Mouse (Mus musculus) limb, embryonic 10.5 days (tissue): ENCODE results near the gene Fam124a. TPM values are rescaled to one million over a fixed set of nuclear protein-coding genes. Genes with fewer than 3 reads are reported as not detected.

Experiments used
- DNase-seq: peaks from one replicate; pipeline ENCODE4 v3.0.0-alpha.2; 2017; ENCODE audit warnings: low spot score
- H3K27ac ChIP-seq: fragments of 300-500 bp; sonication (generic); 2 replicates; pipeline ENCODE4 v1.5.1; 2016; ENCODE audit warnings: mild to moderate bottlenecking
- H3K27me3 ChIP-seq: fragments of 300-500 bp; sonication (generic); 2 replicates; pipeline ENCODE4 v1.6.1; 2016; ENCODE audit warnings: low read depth, mild to moderate bottlenecking; ENCODE audit not compliant: poor library complexity, severe bottlenecking
- H3K36me3 ChIP-seq: fragments of 300-500 bp; sonication (generic); 2 replicates; pipeline ENCODE4 v1.6.1; 2016; ENCODE audit warnings: mild to moderate bottlenecking, moderate library complexity
- H3K4me1 ChIP-seq: fragments of 300-500 bp; sonication (generic); 2 replicates; pipeline ENCODE4 v1.6.1; 2016
- H3K4me3 ChIP-seq: fragments of 300-500 bp; sonication (generic); 2 replicates; pipeline ENCODE4 v1.5.1; 2016; ENCODE audit warnings: mild to moderate bottlenecking, moderate library complexity
- H3K9me3 ChIP-seq: fragments of 300-500 bp; sonication (generic); replicated peaks from 2 replicates; pipeline ENCODE4 v1.6.1; 2016; ENCODE audit warnings: mild to moderate bottlenecking
- WGBS: fragments of 180-500 bp; shearing (Covaris S2); methylation state at CpG from one replicate; pipeline ENCODE4 v1.1.7; 2016; 5-methylcytosine and 5-hydroxymethylcytosine counted together
- polyA plus RNA-seq: library from polyadenylated mRNA; unstranded; fragments of >200 nt; fragmentation: Nextera tagmentation; extraction: Ambion mirVana; gene quantifications from 2 replicates; pipeline ENCODE4 v1.2.1, GENCODE M21; 2016

Gene Fam124a
- polyA plus RNA-seq, 1 experiment from 2014 or later: 0.30 TPM

GRCm38 (mm10) chr14:62585338-62585737 is 29.8 kb downstream of the Fam124a start:
- H3K4me3 ChIP-seq: no peak overlapping the region
- H3K4me1 ChIP-seq: peaks cover 42% of the 10 kb centered on the region
- WGBS: 58% methylated on average over 3 of the region's 3 CpGs
- H3K27me3 ChIP-seq: peaks cover 42% of the 10 kb centered on the region
- H3K36me3 ChIP-seq: no peaks in the 10 kb centered on the region
- H3K27ac ChIP-seq: no peak overlapping the region
- no peak for DNase-seq
- H3K9me3 ChIP-seq: no peaks in the 10 kb centered on the region

- Histone ChIP-seq H3K4me3 (no peak overlapping the region), H3K9me3 (no peaks in the 10 kb centered on the region), H3K27me3 (no peaks in the 10 kb centered on the region), H3K4me1 (0 out of 2 replicates have a peak, but pooled peaks cover 6% of the 10 kb centered on the region), H3K27ac (no peak overlapping the region), H3K36me3 (no peaks in the 10 kb centered on the region)
- DNase-seq: no peak
- WGBS: 74% methylated on average over 6 of the region's 6 CpGs
Measured at GRCm38 (mm10) chr14:62600109-62600522, 44.6 kb downstream of the Fam124a start.

GRCm38 (mm10) chr14:62602271-62602670 is 46.7 kb downstream of the Fam124a start:
- 73% methylated on average over 1 of the region's 1 CpGs for WGBS
- no peak overlapping the region for H3K4me3 ChIP-seq
- H3K9me3 ChIP-seq: no peaks in the 10 kb centered on the region
- no peak overlapping the region for H3K27ac ChIP-seq
- H3K36me3 ChIP-seq: no peaks in the 10 kb centered on the region
- no peaks in the 10 kb centered on the region for H3K27me3 ChIP-seq
- H3K4me1 ChIP-seq: 0 out of 2 replicates have a peak, but pooled peaks cover 6% of the 10 kb centered on the region
- DNase-seq: no peak

- no peaks in the 10 kb centered on the region for H3K27me3 ChIP-seq
- DNase-seq: no peak
- H3K27ac ChIP-seq: no peak overlapping the region
- H3K4me1 ChIP-seq: 0 out of 2 replicates have a peak, but pooled peaks cover 6% of the 10 kb centered on the region
- no peak overlapping the region for H3K4me3 ChIP-seq
- no peaks in the 10 kb centered on the region for H3K36me3 ChIP-seq
- 87% methylated on average over 1 of the region's 1 CpGs for WGBS
- H3K9me3 ChIP-seq: no peaks in the 10 kb centered on the region
Measured at GRCm38 (mm10) chr14:62602869-62603268, 47.3 kb downstream of the Fam124a start.

DNA sequence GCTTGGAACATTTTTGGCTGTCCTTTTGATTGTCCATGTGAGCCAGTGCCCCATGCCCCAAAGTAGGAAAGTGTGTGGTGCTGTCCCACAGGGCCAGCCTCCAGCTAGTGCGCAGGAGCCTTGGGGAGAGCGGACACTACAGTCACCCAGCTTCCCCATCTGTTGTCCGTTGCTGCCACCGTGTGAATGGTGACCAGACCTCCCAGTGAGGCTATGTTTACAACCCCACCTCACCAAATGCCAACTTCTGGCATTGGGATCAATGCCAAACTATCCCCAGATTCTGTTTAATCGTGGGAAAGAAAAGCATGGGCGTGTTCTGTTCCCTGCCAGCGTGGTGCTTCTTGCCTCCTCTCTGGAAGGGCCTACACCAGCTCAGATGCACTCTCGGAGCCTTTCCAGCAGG is 52.3 kb downstream of the Fam124a start:
- DNase-seq: no peak
- no peaks in the 10 kb centered on the region for H3K9me3 ChIP-seq
- no peaks in the 10 kb centered on the region for H3K4me1 ChIP-seq
- no peaks in the 10 kb centered on the region for H3K36me3 ChIP-seq
- WGBS: 74% methylated on average over 8 of the region's 8 CpGs
- H3K27me3 ChIP-seq: no peaks in the 10 kb centered on the region
- no peak overlapping the region for H3K27ac ChIP-seq
- no peak overlapping the region for H3K4me3 ChIP-seq

GRCm38 (mm10) chr14:62609904-62610303 is 54.4 kb downstream of the Fam124a start:
- WGBS: 87% methylated on average over 3 of the region's 3 CpGs
- no peak for DNase-seq

DNA sequence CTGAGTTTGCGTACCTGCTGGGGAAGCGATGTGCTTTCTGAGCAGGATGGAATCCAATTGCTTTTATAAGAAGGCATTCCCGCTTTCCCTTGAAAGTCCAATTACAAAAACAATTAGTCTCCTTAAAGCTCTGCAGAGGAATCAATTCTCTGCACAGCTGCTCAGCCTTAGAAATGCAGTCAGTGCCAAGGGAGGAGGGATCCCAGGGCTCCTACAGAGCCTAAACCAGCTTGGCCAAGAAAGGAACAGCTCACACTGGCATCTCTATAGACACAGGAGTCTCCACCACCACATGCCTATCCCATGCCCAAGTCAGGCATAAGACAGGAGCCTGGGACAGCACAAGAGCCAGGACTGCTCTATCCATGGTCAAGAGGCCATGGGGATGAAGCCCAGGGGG is 66.9 kb downstream of the Fam124a start:
- Histone ChIP-seq H3K27me3 (no peaks in the 10 kb centered on the region), H3K4me3 (no peak overlapping the region)
- WGBS: 81% methylated on average over 3 of the region's 3 CpGs

More at GRCm38 (mm10) chr14:62609904-62610303, 54.4 kb downstream of the Fam124a start:
- Histone ChIP-seq H3K27me3 (no peaks in the 10 kb centered on the region), H3K4me3 (no peak overlapping the region), H3K9me3 (no peaks in the 10 kb centered on the region), H3K36me3 (no peaks in the 10 kb centered on the region), H3K27ac (no peak overlapping the region), H3K4me1 (no peaks in the 10 kb centered on the region)

GRCm38 (mm10) chr14:62627951-62628350 is 72.4 kb downstream of the Fam124a start:
- no peaks in the 10 kb centered on the region for H3K27me3 ChIP-seq
- no peak for DNase-seq
- WGBS: 88% methylated on average over 5 of the region's 5 CpGs

More for the DNA sequence above, 66.9 kb downstream of the Fam124a start:
- H3K4me1 ChIP-seq: peaks cover 5% of the 10 kb centered on the region; the same call in 1 of the 2 replicates
- DNase-seq: no peak
- H3K36me3 ChIP-seq: no peaks in the 10 kb centered on the region
- no peaks in the 10 kb centered on the region for H3K9me3 ChIP-seq
- no peak overlapping the region for H3K27ac ChIP-seq

GRCm38 (mm10) chr14:62637436-62638344 is 82.2 kb downstream of the Fam124a start:
- 32% methylated on average over 9 of the region's 9 CpGs for WGBS
- 0 out of 2 replicates have a peak, but pooled peaks cover 4% of the 10 kb centered on the region for H3K27me3 ChIP-seq
- peak; percentile 41 for DNase-seq
- no peak overlapping the region for H3K27ac ChIP-seq
- H3K4me3 ChIP-seq: no peak overlapping the region
- no peaks in the 10 kb centered on the region for H3K36me3 ChIP-seq
- no peaks in the 10 kb centered on the region for H3K9me3 ChIP-seq
- peaks cover 16% of the 10 kb centered on the region for H3K4me1 ChIP-seq

More at GRCm38 (mm10) chr14:62627951-62628350, 72.4 kb downstream of the Fam124a start:
- H3K4me1 ChIP-seq: peaks cover 5% of the 10 kb centered on the region; the same call in 1 of the 2 replicates
- H3K27ac ChIP-seq: no peak overlapping the region
- no peaks in the 10 kb centered on the region for H3K36me3 ChIP-seq
- no peaks in the 10 kb centered on the region for H3K9me3 ChIP-seq
- no peak overlapping the region for H3K4me3 ChIP-seq

DNA sequence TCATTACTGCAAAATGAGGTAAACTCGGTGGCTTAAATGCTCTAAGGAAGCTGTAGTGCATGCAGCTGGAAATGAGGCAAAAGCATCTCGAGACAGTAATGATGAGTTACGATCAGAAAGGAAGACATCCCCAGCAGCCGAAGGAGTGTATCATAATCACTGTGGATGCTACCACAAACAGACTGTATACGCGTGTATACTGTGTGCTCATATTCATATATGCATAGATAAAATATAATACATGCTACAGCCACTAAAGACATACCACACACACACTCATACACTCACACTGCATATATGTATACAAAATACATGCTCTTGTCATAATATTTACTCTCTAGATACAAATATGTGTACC is 82.8 kb downstream of the Fam124a start:
- DNase-seq: no peak
- H3K4me3 ChIP-seq: no peak overlapping the region
- no peaks in the 10 kb centered on the region for H3K36me3 ChIP-seq
- H3K9me3 ChIP-seq: no peaks in the 10 kb centered on the region
- H3K4me1 ChIP-seq: peaks cover 16% of the 10 kb centered on the region
- WGBS: 66% methylated on average over 6 of the region's 6 CpGs
- H3K27me3 ChIP-seq: 0 out of 2 replicates have a peak, but pooled peaks cover 4% of the 10 kb centered on the region
- no peak overlapping the region for H3K27ac ChIP-seq

GRCm38 (mm10) chr14:62639111-62639510 is 83.6 kb downstream of the Fam124a start:
- peaks cover 16% of the 10 kb centered on the region for H3K4me1 ChIP-seq
- 77% methylated on average over 6 of the region's 6 CpGs for WGBS
- H3K27ac ChIP-seq: no peak overlapping the region
- no peaks in the 10 kb centered on the region for H3K9me3 ChIP-seq
- DNase-seq: no peak
- no peaks in the 10 kb centered on the region for H3K36me3 ChIP-seq
- H3K27me3 ChIP-seq: 0 out of 2 replicates have a peak, but pooled peaks cover 4% of the 10 kb centered on the region
- H3K4me3 ChIP-seq: no peak overlapping the region

GRCm38 (mm10) chr14:62639551-62639950 is 84.0 kb downstream of the Fam124a start:
- Histone ChIP-seq H3K9me3 (no peaks in the 10 kb centered on the region), H3K36me3 (no peaks in the 10 kb centered on the region), H3K4me3 (no peak overlapping the region), H3K4me1 (peaks cover 16% of the 10 kb centered on the region), H3K27ac (no peak overlapping the region), H3K27me3 (0 out of 2 replicates have a peak, but pooled peaks cover 4% of the 10 kb centered on the region)
- WGBS: 90% methylated on average over 5 of the region's 5 CpGs
- DNase-seq: no peak

DNA sequence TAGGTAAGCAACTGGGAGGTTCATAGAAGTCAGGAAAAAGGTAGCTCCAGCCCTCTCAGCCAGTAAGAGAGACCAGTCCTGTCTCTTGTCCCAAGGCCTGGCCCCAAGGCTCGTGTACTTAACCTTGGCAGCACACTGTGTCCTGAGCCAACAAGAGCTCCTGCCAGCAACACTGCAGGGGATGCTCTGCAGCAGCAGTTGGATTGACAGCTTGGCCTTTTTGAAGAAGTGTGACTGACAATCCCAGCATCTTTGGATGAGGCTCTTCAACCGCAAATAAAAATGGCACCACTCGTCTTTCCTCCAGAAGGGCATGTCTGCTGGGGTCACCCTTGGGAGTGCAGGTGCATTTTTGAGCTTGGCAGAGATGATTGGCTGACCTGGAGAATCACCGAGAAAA is 84.9 kb downstream of the Fam124a start:
- no peak overlapping the region for H3K4me3 ChIP-seq
- H3K27ac ChIP-seq: no peak overlapping the region
- no peaks in the 10 kb centered on the region for H3K9me3 ChIP-seq
- peaks cover 16% of the 10 kb centered on the region for H3K4me1 ChIP-seq
- DNase-seq: no peak
- 0 out of 2 replicates have a peak, but pooled peaks cover 4% of the 10 kb centered on the region for H3K27me3 ChIP-seq
- H3K36me3 ChIP-seq: no peaks in the 10 kb centered on the region
- WGBS: 73% methylated on average over 4 of the region's 4 CpGs
